Mouse (Mus musculus): ENCODE data around the gene Srd5a3. TPM values are rescaled to one million over a fixed set of nuclear protein-coding genes. Genes with fewer than 3 reads are reported as not detected.

The Srd5a3 gene
- total RNA-seq, 2 experiments from 2014 or later: 16.8 to 18.8 TPM

GRCm38 (mm10) chr5:76183043-76183749 is 43.1 kb downstream of the Srd5a3 start:
- TF ChIP-seq CTCF (conservative IDR thresholded peaks at IDR 0.05): no peak
- Histone ChIP-seq H3K27ac (peak overlapping the region; percentile 87), H3K4me3 (peak overlapping the region; percentile 59)
- DNase-seq (ENCODE audit: low spot score in 2 of 2): no peak

- Histone ChIP-seq H3K4me3 (peak within 1 kb of the TSS; percentile 59), H3K27ac (peak within 1 kb of the TSS; percentile 87)
- peak; percentile 94 to 96 for DNase-seq (ENCODE audit: low spot score in 2 of 2)
- no peak for TF ChIP-seq CTCF (conservative IDR thresholded peaks at IDR 0.05)
These were observed 43.7 kb downstream of the Srd5a3 start, which contains the start of gene Tmem165 for GRCm38 (mm10) chr5:76183750-76184261. Tmem165 (plus strand) TSS chr5:76183880.

GRCm38 (mm10) chr5:76184286-76185080 is 44.4 kb downstream of the Srd5a3 start:
- DNase-seq (ENCODE audit: low spot score in 2 of 2): peak; percentile 41 to 51
- Histone ChIP-seq H3K27ac (peak overlapping the region; percentile 87), H3K4me3 (peak overlapping the region; percentile 59)
- no peak for TF ChIP-seq CTCF (conservative IDR thresholded peaks at IDR 0.05)

DNA sequence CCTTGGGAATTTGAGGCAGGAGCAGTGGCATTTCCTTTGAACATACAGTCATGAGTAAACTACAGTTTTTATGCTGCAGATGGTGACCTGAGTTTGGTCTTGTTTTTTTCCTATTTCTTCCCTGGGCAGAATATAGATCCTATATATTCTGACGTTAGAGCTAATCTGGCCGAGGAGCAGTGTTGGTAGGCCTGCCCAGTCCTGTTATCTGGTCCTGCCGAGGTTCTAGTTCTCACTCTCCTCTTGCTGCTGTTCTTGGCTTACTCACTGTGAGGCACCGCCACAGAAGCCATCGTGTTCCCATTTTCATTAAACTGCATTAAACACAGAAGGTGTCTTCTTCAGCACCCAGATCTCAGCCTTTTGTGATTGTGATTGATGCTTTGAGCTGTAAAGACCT is 47.8 kb downstream of the Srd5a3 start:
- no peak for DNase-seq (ENCODE audit: low spot score in 2 of 2)
- TF ChIP-seq CTCF (conservative IDR thresholded peaks at IDR 0.05): no peak
- Histone ChIP-seq H3K4me3 (no peak overlapping the region), H3K27ac (no peak overlapping the region)

DNA sequence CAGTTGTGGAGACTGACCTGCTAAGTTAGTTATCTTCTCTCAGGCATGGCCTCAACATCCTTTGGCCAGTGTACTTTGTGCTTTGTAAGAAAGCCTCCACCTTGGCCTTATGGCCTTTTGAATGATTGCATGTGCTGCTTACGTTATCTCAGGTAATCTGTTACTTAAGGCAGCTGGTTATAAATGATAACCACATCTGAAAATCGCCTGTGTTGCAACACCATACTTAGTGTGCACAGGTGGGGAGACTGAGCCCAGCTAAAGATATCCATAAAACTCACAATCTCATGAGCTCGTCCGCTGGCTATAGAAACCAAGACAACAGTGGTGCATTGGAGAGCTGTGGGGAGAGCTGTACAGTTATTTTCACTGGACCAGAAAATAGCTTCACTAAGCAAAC is 50.5 kb downstream of the Srd5a3 start:
- Histone ChIP-seq H3K4me3 (no peak overlapping the region), H3K27ac (no peak overlapping the region)
- no peak for TF ChIP-seq CTCF (conservative IDR thresholded peaks at IDR 0.05)
- no peak for DNase-seq (ENCODE audit: low spot score in 2 of 2)

GRCm38 (mm10) chr5:76193075-76193474 is 53.0 kb downstream of the Srd5a3 start:
- no peak for DNase-seq (ENCODE audit: low spot score in 2 of 2)
- Histone ChIP-seq H3K27ac (no peak overlapping the region), H3K4me3 (no peak overlapping the region)
- no peak for TF ChIP-seq CTCF (conservative IDR thresholded peaks at IDR 0.05)

DNA sequence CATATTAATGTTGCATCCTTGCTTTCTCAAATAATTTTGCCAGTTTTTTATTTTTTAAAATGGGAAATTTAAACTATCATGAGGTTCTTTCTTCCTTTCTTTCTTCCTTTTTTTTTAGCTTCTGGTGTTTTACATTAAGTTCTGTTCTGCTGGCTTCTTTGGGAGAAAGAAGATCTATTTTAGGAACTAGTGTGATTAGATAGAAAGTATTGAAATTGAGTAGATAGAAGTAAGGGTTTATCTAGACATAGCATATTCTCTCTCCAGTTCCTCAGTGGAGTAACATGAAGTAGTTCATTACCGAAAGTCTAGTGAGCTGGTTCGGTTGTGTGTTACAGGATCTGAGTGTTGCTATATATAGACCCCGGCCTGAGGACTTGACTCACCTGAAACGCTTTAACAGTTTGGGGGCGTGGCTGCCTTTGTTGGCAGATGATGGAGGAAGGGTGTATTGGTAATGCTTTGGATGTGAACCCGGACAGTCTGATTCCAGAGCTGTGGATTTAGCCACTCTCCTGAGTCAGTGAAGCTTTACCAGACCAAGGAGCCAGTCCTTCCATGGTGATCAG is 54.4 kb downstream of the Srd5a3 start:
- H3K27ac ChIP-seq: no peak overlapping the region
- no peak for TF ChIP-seq CTCF (conservative IDR thresholded peaks at IDR 0.05)
- DNase-seq (ENCODE audit: low spot score in 2 of 2): no peak
- no peak overlapping the region for H3K4me3 ChIP-seq

GRCm38 (mm10) chr5:76199346-76199745 is 59.3 kb downstream of the Srd5a3 start:
- Histone ChIP-seq H3K4me3 (no peak overlapping the region), H3K27ac (no peak overlapping the region)
- no peak for DNase-seq (ENCODE audit: low spot score in 2 of 2)
- TF ChIP-seq CTCF (conservative IDR thresholded peaks at IDR 0.05): no peak

GRCm38 (mm10) chr5:76203171-76203570 is 63.1 kb downstream of the Srd5a3 start:
- DNase-seq (ENCODE audit: low spot score in 2 of 2): no peak
- Histone ChIP-seq H3K4me3 (no peak overlapping the region), H3K27ac (no peak overlapping the region)
- no peak for TF ChIP-seq CTCF (conservative IDR thresholded peaks at IDR 0.05)

Other genes with a start within 250 kb of the Srd5a3 start
- 1 to 10 TPM; 6.3 to 7.0 TPM for gene Kdr, start 161.8 kb upstream of the Srd5a3 start, total RNA-seq (2021)
- gene Tmem165, start 43.6 kb downstream of the Srd5a3 start, total RNA-seq (2021): 10 to 100 TPM; 32.9 to 35.2 TPM
- gene Clock, start 164.5 kb downstream of the Srd5a3 start, total RNA-seq (2021): 10 to 100 TPM; 49.5 to 51.9 TPM
- gene Pdcl2, start 190.9 kb downstream of the Srd5a3 start, total RNA-seq (2021): not detected
- not detected for gene Nmu, start 223.5 kb downstream of the Srd5a3 start, total RNA-seq (2021)

All from layer of hippocampus, adult 2 months (tissue).